Mouse (Mus musculus) adrenal gland, postnatal 4 days (tissue): ENCODE measurements around the gene Usp18. TPM values are rescaled to one million over a fixed set of nuclear protein-coding genes. Genes with fewer than 3 reads are reported as not detected.
A peak's percentile ranks its signal among the peaks of the same experiment; 100 is the strongest.

ENCODE experiments used
- DNase-seq, 2 experiments: peaks; one replicate each; pipeline ENCODE4 v3.0.0; 2021 to 2022; ENCODE audit warnings: low spot score in 2 of 2, mixed read lengths in 2 of 2
- total RNA-seq, 2 experiments: library from RNA; stranded (reverse); gene quantifications; 2 replicates each; pipeline ENCODE4 v1.2.3; 2021

The Usp18 gene
- total RNA-seq, 2 experiments from 2014 or later: 0.98 to 2.3 TPM

DNA sequence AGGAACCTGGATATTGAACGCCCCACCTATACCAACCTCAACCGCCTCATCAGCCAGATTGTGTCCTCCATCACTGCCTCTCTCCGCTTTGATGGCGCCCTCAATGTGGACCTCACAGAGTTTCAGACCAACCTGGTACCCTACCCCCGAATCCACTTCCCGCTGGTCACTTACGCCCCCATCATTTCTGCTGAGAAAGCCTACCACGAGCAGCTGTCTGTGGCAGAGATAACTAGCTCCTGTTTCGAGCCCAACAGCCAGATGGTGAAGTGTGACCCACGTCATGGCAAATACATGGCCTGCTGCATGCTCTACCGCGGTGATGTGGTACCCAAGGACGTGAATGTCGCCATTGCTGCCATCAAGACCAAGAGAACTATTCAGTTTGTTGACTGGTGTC lies 22.7 kb upstream of the Usp18 start:
- no peak for DNase-seq

DNA sequence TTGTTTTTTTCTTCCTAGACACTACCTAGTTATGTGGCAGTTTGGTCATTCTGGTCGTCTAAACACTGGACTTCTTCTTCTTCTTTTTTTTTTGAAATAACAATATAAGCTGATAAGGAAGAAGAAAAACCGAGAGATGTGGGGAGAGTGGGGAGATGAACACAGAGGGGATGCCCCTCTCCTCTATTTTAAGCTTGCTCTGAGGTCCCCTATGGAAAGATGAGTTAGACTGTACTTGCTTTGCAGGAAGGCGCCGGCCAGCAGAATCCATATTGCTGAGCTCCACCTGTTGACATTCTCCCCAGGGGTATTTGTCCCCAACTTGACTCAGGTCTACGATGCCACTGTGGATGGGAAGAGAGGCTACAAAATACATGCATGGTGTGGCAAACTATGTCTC lies 21.6 kb upstream of the Usp18 start:
- DNase-seq: no peak

DNA sequence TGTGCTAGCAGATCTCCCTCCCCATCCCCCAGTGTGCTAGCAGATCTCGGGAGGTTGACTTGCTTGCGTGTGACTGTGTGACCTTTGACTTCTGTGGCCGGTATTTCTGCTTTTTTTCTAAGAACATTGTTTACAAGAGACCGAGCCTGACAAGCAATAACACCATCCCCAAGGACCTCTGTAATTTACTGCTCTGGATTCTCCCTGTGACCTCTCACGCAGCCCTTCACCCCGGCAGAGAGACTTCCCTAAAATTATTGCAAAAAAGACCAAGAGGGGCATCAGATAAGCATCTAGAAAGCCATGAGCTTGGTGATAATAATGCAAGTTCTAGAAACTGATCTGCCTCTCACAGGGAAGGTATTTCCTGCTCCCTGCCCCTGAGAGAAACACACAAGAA lies 20.7 kb upstream of the Usp18 start:
- DNase-seq: no peak

DNA sequence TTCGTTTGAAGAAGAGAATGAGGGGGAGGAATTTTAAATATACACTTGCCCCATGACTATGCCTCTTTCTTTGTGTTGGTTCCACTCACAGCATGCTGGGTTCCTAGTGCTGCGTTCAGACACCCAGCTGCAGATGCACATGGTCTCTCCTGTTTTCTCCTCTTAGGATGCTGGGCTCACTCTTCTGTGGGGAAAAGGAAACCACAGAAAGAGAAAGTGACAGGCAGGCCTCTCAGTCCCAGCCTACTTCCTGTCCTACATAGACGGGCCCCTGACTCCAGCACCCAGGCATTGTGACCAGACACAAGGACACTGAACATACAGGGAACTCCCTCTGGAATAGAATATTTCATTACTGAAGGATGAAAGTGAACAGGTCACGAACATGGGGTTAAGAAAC lies 19.7 kb upstream of the Usp18 start:
- no peak for DNase-seq

DNA sequence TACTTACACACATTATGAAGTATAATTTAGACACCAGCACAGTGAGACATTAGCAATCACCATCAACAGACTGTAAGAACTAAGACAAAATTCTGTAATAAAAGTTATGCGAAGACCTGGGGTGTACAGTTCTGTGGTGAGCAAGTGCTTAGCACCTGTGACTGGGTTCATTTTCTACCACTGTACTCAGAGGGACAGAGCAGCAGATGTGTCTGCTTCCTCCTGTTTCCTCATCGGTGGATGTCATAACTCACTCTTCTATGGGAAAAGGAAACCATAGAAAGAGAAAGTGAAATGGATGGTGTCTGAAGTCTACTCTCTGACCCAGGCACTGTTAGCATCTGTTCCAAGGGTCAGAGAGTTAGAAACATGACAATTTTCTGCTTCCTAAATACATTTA lies 19.0 kb upstream of the Usp18 start:
- DNase-seq: no peak

DNA sequence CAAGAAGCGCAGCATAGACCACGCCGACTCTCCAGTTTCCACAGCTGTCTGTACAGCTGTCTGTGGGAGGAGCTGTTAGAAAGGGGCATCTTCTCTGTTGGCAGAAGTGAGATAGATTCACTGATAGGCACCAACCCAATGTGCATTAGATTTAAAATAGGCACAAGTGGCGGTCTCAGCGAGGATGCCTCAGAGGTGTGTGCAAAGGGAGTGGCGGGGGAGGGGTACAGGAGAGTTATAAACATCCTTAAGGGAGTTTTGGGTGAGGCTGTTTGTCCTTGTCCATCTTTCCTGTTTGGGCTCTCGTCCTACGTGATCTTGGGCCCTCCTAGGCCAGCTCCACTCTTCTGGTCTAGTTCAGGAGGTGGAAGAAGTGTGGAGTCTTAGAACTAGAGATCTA lies 17.3 kb upstream of the Usp18 start:
- no peak for DNase-seq

DNA sequence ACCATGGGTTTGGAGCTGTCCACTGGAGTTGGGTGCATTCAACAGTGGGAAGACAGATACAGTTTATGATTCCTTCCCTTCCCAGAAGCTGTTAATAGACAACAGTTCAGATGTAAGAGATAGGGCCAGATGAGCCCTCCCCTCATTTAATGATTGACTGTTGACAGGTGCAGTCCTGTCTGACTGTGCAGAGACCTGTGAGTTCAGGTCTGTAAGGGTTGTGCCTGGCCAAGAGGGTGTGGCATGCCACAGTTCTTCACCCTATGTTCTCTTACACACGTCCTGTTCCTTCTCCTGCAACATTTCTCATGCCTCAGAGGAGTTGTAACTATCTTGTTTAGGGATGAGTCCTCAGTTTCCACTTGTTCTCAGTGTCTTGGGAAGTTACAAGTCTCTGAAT lies 13.1 kb upstream of the Usp18 start:
- DNase-seq: no peak

DNA sequence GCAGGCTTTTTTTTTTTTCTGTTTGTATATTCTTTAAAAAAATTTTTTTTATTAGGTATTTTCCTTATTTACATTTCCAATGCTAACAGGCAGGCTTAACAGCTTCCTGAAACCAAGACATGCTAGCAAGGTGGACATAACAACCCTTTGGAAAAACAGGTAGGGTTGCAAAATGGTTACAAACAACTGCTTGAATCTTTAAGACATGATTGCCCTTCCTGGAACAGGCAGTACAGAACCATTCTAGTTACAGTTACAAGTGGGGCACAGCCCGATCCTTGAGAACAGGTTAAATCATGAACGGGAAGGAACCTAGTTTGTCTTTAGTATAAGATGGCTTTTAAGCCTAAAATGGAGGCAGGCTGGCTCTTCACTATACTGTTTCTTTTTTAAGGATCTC lies 9.3 kb upstream of the Usp18 start:
- DNase-seq: no peak

DNA sequence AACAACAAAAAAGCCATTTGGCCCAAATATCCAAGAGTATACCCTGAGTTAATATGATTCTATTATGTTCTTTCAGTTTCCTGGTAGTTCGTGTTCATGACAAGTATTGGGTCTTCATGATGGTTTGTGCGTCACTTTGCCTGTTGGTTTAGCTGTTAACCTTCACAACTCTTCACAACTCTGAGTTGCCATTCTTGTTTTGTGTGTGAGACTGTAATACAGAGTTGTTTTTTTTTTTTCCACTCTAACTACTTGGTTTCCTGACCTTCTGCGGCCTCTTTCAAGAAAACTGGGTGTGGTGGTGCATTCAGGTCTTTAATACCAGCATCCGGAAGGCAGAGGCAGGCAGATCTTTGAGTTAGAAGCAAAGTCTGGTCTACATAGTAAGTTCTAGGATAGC lies 7.5 kb upstream of the Usp18 start:
- no peak for DNase-seq

DNA sequence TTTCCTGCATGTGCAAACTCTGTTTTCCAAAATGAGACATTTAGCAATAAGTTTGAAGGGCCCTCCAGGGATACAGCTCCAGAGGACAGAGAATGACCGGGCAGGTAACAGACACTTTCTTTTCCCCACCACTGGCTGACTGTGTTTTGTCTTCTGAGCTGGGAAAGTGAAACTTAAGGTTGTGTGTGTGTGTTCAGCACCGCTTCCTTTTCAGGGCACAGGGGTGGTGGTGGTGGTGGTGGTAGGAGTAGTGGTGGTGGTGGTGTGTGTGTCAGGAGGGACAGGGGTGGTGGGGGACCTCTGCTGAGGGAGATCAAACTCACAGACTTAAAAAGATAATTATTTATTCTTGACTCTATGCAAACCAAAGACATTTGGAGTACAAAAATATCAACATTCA lies 3.9 kb upstream of the Usp18 start:
- DNase-seq: no peak

DNA sequence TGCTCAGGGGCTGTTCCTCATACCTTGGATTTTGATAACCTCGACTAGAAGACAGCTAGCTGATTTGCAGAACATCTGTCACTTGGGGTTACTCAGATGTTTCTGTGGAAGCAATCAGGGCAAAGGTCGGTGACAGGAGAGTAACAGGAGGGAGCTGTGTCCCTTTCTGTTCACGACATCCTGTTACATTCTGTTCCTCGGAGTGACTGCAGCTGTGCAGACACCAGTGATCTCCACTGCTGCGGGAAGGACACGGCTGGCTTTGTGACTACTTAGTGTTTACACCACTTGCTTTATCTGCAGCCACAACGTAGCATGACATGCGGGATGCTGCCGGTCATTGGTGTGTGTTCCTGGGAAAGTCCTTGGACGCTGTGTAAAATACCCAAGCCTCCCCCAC lies 2.5 kb upstream of the Usp18 start:
- DNase-seq: no peak

DNA sequence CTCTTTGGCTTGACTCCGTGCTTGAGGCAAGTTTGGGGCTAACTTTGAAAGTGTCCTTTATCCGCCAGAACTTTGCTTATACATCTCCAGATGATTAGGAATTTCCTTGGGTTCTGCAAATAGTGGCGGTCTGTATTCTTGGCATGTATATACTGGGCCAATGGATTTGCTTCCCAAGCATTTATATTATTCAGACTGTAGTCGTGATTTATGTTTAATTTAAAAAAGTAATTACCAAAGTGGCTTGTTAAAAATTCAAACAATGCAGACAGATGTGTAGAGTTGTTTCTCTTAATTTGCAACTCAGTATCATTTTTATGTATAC lies 293 bp downstream of the Usp18 start:
- no peak for DNase-seq

DNA sequence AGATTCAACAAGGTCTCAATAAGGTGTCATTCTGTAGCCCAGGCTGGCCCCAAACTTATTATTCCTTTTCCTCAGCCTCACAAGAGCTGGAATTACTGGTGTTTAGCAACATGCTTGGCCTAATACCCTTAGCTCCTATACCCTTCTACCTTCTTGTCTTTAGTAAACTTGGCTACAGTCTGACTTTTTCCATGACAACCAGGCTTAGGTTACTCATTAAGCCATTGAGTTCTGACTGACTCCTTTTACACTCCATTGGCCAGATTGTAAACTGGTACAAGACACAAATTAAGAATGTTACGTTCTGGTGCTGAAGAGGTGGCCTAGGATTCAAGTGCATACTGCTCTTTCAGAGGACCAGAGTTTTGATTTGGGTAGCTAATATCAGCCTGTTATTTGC lies 4.7 kb downstream of the Usp18 start:
- no peak for DNase-seq

DNA sequence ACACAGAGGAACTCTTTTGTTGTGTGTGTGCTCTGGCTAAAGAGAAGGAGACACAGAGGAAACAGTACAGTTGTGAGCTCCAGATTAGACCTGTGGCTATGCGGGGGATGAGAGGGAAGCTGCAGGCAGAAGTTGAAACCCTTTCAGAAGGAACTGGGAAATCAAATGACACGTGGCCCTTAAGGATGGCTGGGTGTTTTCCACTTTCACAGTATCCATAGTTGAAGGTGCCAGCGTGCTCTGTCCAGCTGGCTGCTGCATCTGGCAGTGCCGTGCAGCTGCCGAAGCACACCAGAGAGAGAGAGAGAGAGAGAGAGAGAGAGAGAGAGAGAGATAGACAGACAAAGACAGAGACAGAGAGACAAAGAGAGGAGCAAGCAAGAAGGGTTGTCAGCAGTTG lies 5.5 kb downstream of the Usp18 start:
- no peak for DNase-seq

DNA sequence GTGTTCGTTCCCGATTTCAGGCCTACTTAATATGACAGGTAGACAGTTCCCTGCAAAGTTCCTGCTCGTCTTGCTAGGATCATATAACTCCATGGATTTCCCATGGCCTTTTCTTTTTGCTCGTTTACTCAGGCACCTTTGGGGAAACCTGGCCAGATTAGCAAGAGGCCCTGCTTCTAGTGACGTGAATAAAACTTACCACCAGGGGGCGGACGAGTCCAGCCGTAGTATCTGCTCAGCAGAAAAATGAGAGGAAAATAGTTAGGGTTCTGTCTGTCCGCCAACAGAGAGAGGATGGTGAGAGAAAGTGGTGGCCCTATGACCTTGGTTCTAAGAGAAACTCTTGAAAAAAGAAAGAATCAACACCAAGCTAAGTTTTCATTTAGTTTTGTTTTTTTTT lies 14.8 kb downstream of the Usp18 start:
- peak; percentile 24 to 44 for DNase-seq

DNA sequence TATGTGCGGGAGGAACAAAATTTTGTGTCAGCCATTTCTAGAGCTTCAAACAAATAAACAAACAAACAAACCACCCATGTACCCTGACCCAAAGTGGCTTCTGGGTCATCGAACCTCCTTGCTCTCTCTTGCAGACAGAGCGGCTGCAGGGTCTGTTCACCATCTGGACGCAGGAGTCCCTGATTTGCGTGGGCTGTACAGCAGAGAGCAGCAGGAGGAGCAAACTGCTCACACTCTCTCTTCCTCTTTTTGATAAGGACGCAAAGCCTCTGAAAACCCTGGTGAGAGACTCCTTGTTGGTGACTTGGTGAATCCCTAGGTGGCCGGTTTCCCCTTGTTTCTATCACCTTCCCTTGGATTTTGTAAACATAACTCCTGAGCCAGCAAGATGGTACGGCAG lies 15.5 kb downstream of the Usp18 start:
- no peak for DNase-seq

DNA sequence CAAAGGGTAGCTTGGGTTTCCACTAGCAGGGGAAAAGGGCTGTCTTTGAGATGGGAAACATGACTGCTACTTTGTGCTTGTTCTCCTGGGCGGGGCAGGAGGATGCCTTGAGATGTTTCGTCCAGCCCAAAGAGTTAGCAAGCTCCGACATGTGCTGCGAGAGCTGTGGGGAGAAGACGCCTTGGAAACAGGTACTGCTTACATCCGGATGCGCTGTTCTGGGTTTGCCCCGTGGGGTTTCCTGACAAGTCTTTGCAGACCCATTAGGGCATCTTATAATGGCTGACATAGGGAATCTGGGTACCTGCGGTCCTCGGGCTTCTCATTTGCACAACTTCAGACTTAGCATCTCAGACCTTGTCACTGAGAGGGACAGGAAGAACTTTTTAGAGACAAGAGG lies 16.3 kb downstream of the Usp18 start:
- DNase-seq: no peak

DNA sequence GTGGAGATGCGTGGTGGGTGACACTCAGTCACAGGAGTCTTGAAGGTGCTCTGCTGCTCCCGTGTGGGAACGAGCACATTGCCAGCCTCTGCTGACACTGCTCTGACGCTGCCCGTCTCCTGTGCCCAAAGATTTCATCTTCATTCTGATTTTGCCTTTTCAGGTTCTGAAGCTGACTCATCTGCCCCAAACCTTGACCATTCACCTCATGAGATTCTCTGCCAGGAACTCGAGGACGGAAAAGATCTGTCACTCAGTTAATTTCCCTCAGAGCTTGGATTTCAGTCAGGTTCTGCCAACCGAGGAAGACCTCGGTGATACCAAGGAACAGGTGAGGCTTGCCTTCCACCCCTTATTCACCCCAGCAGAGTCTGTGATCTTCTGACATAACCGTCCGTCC lies 16.8 kb downstream of the Usp18 start:
- no peak for DNase-seq

DNA sequence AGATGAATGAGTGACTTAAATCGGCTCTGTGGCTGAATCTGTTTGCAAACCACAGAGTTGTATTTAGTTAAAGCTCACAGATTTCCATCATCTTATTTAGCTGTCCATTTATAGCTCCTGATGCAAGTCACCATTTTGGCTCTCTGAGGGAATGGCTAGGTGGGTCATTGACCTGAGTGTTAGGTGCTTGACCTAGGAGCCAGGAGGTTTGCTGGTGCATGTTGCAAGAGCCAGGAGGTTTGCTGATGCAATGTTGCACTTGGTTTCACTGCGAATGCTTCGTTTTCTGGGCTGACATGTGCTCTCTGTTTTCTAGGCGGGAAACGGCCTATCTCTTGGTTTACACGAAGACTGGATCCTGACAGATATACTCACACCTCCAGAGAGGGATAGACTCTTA lies 24.4 kb downstream of the Usp18 start:
- DNase-seq: no peak

DNA sequence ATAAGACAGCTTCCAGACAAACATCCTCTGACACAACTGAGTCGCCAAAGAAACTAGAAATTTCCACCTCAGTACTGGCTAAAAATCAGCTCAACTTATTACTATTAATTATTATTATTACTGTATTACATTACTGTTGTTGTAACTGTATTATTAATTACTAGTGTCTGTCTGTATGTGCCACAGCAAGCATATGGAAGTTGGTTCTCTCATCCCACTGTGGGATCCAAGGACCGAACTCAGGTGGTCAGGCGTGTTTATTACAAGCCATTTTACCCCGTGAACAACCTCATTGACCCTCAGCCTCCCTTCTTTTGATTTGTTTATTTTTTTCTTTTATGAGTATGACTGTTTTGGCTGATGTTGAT lies 26.0 kb downstream of the Usp18 start:
- DNase-seq: no peak

DNA sequence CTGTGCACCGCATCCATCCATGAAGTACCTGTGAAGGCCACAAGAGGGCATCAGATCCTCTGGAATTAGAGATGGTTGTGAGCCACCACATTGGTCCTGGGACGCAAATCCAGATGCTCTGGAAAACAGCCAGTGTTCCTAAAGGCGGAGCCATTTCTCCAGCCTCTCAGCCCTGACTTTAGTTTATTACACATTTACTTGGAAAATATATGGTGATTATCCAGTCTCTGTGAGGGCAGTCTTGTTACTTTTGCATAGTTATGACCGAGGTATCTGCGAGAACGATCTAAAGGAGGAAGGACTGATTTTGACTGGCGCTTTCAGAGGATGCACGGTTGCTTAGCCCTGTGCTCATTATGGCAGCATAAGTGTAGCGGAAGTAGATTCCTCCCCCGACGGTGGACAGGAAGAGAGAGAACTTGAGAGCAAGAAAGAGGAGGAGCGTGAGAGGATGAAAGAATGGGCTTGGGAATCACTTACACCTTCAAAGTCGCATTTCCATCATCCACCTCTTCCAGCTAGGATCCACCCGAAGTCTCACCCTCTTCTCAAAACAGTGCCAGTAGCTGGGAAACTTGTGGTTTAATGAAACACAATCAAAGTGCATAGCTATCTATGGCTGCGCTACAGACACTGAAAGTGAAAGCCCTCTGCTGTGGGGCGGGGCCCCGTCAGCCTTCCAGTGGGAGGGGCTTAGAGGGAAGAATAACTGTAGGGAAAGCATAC lies 26.5 kb downstream of the Usp18 start:
- DNase-seq: peak; percentile 19 to 61

DNA sequence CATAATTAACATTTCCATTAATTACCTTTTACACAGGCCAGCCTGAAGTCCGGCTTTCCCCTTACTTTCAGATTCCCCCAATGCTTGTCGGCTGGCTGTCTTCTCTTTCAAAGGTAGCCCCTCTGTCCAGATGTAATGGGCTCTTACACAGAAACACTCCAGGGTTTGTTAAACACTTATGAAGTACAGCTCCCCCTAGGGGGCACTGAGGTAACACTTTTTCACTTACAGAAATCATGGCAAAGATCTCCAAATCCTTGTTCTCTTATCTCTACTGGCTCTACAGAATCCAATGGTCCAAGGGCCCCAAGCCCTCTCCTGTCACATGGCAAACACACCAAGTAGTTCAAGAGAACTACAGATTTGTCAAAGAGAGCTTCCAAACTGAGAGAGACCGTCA lies 28.6 kb downstream of the Usp18 start:
- DNase-seq: no peak

DNA sequence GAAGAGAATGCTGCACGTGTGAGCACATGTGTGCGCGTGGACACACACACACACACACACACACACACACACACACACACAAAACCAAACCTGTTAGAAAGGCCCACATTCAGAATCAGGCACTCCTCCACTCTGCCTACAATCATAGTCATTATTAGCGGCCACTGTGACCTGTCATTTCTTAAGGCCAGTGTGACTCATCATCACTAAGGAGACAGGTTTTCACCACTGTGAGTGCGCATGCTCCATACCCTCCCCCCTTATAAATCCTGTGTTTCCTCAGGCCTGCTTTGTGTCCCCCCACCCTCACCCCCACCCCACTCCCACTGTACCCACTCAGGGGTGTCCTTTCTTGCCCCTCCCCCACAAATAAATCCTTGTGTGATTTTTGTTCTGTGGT lies 38.4 kb downstream of the Usp18 start:
- no peak for DNase-seq

DNA sequence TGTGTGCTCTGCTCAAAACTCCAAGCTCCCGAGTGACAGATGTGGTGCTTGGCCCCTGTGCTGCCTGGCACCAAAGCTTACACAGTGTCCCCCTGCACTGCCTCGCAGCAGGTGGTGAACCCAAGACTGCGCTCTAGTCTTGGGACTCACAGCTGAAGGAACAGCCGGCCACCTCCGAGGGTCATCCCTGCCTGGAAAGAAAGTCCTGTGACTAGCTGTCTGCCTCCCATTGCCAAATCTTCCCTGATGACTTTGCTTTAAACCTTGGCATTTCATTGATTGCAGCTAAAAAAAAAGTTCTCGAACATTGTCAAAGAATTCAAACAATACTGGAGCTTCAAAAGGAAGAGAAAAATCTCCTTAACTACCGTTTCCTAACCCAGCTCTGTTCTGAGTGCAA lies 53.6 kb downstream of the Usp18 start:
- no peak for DNase-seq
